Mouse (Mus musculus): ENCODE results near the gene Cd4. TPM values are rescaled to one million over a fixed set of nuclear protein-coding genes. Genes with fewer than 3 reads are reported as not detected.

The Cd4 gene
- total RNA-seq, 1 experiment from 2014 or later, result 6.8 TPM

DNA sequence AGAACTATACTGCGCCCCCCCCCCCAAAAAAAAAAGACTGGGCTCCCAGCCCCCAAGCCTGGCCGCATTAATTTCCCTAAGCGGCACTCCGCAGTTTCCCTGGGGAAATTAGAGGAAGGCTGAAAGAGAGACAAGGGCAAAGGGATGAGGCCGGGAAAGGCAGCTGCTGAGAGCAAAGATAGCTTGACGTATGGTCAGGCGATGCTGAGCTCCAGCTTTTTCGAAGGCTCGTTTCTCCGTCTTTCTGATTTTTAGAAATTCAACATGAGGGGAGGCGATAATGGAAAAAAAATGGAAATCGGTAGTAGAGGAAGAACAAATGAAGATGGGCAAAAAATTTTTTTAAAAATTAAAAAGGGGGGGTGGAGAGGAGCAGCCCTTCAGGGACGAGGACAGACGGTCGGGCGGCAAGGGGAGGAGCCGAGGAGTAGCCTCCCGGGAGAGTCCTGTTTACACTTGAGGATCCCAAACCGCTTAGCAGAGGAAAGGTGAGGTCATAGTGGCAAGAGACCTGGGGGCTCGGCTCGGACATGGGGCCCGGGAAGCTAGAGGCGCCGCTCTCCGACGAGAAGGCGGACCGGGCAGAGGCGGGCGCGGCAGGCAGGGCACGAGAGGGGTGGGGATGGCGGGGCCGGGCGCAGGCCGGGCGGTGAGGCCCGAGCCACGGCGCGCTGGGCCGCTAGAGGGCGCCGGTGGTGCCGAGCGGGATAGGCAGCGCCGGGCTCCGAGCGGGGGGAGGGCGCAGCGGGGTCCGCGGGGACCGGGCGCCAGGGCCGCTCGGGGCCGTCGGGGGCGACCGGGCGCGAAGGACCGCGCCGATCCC lies 28.9 kb upstream of the Cd4 start:
- ATAC-seq (ENCODE audit: extremely low read depth, insufficient number of reproducible peaks, low FRiP score, poor library complexity, severe bottlenecking), result peak; percentile 55

DNA sequence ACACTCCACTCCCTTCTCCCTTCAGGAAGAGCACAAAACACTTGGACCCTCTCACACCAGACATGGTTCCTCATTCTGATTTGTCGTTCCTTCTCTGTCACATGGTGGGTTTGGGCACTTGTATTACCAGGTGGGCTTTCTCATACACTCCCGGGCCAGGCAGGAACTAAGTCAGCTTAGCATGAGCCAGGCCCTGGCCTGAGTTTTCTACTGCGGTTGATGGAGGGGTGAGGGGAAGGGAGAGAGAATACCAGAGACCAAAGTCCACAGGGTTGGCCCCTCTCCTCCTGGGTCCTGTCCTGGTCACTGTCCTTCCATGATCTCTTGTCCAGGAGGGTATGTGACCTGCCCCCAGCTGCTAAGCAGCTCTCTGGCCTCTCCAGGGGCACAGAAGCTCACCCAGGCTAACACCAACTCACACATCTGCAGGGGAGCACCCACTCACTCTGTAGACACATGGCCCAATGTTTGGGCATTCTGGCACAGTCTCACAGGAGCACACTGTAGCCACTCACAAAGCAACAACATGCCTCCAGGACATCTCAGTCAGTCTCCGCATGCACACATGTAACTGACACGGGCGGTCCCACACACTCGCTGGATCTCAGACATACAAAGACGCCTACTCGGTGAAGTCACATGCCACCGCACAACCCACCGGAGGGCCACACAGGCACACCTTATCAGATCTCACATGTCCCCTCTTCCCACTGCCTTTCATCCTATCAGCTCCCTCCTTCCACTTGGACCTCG lies 28.1 kb upstream of the Cd4 start:
- no peak for ATAC-seq (ENCODE audit: extremely low read depth, insufficient number of reproducible peaks, low FRiP score, poor library complexity, severe bottlenecking)

DNA sequence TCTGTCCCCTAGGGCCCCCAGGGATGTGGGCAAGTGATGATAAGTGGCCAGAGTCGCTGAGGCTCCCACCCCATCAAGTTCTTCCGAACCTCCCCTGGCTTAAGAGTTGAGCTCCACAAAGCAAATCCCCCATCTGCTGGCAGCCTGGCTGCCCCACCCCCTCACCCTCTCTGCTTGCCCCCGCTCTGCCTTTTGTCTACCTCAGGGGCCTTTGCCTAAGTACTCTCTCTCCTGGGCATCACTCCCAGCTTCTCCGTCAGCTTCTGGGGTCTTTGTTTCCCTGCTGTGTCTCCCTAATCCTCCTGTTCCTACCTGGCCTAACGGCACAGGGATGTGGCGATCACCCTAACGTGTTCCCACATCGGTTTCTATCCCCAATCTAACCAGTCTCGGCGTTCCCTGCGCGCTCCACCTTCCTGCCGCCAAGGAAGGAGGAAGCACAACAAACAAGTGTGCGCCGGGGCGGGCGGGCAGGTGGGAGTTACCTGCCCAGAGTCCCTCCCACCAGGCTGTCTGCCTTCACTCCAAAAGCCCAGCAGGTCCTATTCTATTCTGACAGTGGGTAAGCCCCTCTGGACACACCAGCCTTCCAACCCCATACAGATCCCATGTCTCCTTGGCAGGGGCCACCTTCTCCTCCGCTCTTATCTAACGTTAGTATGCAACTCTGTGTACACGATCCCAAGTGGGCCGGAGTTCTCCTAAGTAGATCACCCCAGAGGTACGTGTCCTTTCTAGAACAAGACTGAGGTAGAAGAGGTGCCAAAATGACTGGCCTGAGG lies 27.3 kb upstream of the Cd4 start:
- no peak for ATAC-seq (ENCODE audit: extremely low read depth, insufficient number of reproducible peaks, low FRiP score, poor library complexity, severe bottlenecking)

DNA sequence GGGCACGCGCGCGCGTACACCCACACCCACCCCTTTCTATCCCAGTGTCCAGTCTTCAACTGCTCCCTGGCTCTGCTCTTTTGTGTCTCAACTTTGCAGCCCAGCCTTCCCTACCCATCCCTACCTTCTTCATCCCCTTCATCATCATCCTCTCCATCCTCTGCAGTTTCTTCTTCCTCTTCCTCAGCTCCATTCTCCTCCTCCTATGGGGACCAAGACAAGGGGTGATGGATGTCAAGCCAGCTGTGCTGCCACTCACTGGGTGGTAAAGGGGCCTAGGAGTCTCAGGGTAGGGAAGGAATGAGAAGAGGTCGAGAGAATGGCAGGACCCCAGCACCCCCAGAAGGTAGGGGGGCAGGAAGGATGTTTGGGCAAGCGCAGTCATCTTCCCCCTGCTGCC lies 26.5 kb upstream of the Cd4 start:
- no peak for ATAC-seq (ENCODE audit: extremely low read depth, insufficient number of reproducible peaks, low FRiP score, poor library complexity, severe bottlenecking)

DNA sequence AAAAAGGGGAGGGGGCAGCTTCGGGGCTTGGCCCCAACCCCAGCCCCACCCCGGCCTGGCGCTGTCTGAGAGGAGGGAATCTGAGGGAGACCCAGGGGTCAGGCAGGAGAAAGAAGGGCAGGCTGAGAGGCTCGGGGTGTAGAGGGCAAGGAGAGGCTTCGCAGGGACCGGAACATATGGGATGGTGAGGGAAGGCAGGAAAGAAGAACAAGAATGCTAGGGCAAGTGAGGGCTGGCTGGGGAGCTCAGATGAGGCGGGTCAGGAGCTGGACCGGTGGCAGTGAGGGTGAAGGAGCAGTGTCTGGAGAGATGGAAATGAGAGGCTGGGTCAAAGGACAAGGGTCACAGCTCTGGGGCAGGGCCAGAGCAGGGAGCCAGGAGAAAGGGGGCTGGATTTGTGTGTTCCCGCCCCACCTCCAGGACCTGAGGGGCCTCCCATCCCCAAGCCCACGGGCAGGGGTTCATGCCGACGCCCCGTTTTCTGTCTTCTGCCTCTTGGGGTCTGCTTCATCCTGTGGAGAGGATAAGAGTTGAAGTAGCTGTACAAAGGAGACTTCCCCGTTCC lies 25.8 kb upstream of the Cd4 start:
- no peak for ATAC-seq (ENCODE audit: extremely low read depth, insufficient number of reproducible peaks, low FRiP score, poor library complexity, severe bottlenecking)

DNA sequence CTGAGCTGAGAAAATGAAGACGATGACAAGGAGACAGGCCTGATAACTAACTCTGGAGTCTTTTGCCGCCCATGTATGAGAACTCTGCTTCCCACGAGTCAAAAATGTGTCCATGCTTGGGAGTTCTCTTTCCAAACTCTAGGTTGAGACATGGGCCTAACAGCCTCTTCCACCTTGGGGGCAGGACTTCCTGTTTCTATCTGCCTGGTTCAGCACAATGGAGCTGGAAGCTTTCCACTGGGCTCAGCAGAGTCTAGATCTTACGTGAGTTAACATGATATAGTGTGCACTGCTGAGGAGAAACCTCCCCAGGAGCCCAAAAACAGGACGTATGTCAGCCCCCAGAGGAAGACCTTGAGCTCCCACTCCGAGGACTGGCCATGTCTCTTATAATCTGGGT lies 25.2 kb upstream of the Cd4 start:
- ATAC-seq (ENCODE audit: extremely low read depth, insufficient number of reproducible peaks, low FRiP score, poor library complexity, severe bottlenecking), result no peak

DNA sequence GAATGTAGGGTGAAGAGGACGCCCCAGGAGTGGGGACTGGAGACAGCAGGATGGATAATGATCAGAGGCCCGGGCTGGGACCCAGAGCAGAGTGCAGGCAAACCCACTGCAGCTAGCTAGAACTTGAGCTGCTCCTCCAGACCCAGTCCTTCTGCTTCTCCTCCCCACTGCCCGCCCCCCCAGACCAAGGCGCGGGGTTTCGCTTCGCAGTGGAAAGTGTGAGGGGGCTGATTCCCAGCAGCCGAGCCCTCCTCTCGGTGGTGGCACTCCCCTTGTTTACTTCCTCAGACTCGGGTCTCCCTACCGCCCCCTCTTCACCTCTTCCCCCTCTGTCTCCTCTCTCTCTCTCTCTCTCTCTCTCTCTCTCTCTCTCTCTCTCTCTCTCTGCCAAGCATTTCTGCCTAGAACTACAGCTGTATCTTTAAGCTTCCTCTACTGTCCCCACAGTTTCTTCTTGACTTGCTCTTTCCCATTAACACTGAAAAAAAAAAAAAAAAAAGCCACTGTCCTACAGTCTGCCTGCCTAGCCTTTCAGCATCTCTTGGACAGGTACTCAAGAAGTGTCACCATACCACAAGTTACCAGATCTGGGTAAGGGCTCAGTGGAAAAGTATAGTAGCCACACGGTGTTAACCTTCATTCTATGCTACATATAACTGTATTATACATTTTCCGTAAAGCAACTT lies 23.7 kb upstream of the Cd4 start, which contains the start of gene Lag3:
Gene Lag3, minus strand, starts transcription at position 173 of the 686 bp plus-strand sequence.
- no peak for ATAC-seq (ENCODE audit: extremely low read depth, insufficient number of reproducible peaks, low FRiP score, poor library complexity, severe bottlenecking)

DNA sequence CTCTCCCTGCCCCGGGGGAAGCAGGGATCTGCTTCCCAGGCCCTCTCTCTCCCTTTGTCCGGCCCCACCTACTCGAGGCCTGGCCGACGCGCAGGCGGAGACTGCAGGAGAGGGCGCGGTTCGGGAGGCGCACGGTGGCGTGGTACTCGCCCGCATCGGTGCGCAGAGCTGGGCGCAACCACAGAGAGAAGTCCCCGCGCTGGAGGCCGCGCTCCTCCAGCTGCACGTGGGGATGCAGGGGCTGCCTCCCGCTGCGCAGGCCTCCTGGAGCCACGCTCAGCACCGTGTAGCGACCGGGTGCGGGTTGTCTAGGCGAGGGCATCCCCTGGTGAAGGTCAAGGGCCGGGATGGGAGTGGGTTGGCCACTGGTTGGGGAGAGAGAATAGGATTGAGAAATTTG lies 22.0 kb upstream of the Cd4 start:
- ATAC-seq (ENCODE audit: extremely low read depth, insufficient number of reproducible peaks, low FRiP score, poor library complexity, severe bottlenecking), result no peak

DNA sequence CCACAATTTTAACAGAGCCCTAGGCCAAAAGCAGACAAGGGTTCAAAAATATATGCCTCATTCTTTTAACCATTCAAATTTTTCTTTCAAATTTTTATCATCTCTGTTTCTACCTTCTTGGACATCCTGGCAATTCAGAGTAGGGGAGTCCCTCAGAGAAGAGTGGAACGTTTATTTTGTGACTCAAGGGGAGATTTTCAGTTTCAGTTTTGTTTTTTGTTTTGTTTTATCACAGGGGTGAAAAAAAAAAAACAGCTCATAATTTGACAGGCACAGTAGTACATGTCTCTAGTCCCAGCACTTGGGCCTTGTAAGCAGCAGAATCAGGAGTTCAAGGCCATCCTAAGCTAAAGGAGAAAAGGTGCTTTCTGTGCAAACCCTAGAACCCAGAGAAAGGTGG lies 19.7 kb upstream of the Cd4 start:
- ATAC-seq (ENCODE audit: extremely low read depth, insufficient number of reproducible peaks, low FRiP score, poor library complexity, severe bottlenecking), result no peak

DNA sequence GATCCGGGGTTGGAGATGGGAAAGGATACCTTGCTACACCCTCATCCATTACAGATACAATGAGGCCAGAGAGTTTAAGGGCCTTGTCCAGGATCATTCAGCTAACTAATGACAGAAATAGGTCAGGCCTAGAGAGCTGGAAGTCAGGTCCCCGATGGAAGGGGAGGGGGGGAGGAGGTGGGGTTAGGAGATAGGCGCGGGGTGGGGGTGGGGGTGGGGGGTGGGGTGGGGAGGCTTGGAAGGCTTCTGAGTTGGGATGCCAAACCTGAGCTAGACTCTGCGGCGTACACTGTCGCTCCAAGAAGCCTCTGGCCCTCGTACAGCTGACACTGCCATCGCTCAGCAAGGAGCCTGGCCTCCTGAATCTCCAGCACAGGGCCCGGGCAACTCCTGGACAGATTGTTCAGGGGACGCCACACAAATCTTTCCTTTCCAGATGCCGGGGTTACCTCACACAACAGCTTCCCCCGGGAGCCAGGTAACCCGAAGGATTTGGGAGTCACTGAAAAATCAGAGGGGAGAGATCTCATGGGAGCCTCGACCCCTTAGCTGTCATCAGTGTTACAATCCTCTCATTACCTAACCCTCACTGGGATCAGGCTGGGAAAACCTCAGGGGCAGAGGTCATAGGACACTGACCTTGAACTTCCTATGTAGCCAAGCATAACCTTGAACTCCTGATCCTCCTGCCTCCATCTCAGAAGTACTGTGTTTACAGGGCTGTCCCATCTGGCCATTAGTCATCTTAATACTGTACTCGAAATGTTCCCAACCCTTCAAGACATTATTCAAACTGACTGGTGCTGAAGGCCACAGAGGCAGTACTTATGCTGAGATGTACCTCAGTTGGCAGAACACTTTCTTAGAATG lies 17.2 kb upstream of the Cd4 start:
- no peak for ATAC-seq (ENCODE audit: extremely low read depth, insufficient number of reproducible peaks, low FRiP score, poor library complexity, severe bottlenecking)

DNA sequence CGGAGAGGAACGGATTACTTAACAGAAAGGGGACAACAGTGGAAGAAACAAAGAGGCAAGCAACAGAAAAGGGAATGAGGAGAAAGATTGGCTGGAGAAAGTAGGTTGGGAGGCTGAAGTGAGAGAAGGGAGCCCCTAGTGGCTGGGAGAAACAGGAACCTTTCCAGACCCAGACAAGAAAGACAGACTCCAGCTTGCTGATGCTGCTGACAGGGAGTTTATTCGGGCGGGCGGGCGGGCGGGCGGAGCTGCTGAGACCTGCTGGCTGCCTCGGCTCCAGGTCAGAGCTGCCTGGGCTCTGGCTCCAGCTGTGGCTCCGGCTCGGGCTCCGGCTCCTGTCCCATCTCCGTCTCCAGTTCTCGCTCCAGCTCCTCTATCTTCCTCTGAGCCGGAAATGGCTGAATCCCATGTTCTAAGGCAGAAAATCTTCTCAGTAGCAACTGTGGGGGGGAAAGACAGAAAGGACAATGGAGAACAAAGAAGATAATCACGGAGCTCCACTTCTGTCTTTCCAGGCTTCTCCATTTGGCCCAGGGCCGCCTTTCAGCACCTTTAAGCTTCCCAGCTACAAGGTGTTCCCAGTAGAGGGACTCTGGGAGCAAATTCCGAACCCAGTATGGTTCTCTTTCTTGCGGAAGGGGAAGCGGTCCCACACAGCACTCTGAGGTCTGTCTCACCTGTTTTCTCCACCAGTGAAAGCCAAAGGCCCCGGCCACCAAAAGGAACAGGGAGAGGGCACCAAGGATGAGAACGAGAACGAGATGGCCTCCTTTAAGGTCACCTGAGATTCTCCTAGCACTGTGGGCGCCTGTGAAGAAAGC lies 16.4 kb upstream of the Cd4 start:
- 0 out of 2 replicates have a peak, but pooled peaks have one; percentile 17 for ATAC-seq (ENCODE audit: extremely low read depth, insufficient number of reproducible peaks, low FRiP score, poor library complexity, severe bottlenecking)

DNA sequence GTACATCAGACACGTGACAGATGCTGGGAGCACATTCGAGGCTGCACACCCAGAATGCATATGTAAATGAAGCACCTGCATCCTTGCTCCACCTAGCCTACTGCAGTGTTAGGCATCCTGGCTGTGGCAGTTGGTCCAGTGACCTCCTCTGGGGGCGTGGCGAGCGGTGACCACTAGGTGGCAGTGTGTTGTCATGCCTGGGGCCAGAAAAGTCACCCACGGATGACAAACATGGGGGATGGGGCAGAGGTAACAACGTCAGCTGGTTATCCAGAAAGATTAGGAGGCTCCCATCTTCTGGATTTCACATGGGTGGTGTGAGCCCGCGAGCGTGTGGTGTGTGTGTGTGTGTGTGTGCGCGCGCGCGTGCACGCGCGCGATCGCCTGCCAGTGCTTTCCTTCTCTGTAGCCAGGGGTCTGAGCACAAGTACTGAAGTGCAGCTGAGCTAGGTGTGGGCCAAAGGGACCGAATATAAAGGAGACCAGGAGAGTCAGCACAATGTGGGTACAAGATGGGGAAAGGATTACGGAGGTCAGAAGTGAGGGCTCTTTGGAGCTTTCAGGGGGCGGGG lies 15.6 kb upstream of the Cd4 start:
- ATAC-seq (ENCODE audit: extremely low read depth, insufficient number of reproducible peaks, low FRiP score, poor library complexity, severe bottlenecking), result peak; percentile 96

DNA sequence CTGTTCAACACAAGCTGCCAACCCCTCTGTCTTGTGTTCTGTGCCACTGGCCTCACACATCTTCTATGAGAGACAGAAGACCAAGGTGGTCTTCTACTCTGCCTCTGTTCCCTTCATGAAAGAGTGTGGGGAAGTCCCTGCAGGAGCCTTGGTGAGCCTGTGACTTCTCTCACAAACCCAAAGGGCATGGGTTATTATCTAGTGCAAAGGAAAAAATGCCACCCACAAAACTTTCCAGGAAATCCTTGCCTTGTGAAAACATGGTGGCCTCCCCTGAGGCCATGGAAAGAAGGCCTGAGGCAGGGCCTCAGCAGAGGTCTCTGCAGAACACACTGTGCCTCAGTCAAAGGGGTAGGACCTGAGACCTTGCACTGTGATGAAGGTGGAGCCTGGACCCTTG lies 13.8 kb upstream of the Cd4 start:
- ATAC-seq (ENCODE audit: extremely low read depth, insufficient number of reproducible peaks, low FRiP score, poor library complexity, severe bottlenecking), result no peak

DNA sequence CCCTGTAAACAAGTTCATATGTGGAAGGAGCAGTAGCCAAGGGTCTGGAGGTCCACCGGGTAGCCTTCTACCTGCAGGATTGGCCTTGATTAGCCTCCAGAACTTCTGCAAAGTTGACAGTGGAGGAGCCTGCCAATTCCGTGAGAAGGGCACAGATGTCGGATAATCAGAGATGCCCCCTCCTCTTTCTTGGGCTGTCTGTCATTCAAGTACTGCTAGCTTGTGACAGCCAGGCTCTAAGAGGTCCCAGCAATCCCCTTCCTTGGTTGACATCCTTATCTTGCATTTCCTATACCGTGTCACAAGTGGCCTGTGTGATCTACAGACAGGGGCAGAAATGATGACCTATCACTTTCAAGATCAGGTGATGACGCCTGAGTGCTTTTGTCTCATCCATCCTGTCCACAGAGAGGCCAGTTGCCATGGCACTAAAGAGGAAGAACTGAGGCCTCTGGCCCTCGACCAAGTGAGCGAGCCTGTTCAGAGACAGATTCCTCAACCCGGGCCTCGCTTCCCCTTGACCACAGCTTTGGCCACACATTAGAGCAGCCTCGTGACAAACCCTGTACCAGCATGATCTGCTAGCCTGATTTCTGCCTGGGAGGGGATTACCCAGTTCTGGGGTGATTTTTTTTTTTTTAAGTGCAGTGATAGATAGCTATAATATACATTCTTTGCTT lies 12.9 kb upstream of the Cd4 start:
- ATAC-seq (ENCODE audit: extremely low read depth, insufficient number of reproducible peaks, low FRiP score, poor library complexity, severe bottlenecking), result no peak

DNA sequence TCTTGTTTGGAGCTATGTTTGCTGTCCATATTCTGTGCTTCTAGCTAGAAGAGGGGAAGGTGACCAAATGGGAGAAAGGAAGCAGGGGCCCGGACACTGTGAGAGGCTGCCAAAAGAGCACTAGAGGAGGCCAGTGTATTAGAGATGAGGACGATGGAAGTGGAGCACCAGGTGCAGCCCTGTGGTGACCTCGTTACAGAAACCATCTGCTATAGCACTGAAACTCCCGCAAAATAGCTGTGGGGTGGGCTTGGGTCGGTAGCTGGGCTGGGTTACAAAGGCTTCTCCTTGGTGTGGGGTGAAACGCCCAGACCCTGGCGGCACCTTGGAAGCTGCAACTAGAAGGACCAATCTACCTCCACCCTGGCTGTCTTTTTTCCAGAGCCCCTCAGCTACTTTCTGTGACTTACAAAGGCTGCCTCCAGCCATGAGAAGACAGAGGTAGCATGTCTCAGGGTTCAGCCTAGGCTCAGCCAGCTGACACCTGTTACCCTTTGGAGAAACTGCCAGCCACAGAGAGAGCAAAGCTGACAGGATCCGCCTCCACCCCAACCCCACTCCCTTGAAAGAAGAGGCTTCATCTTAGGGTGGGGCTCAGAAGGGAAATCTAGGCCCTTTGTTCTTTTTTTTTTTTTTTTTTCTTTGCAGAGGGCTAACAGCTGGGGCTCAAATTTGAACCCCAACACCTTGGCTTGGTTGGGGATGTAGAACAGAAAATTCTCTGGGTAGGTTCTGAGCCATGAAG lies 12.2 kb upstream of the Cd4 start:
- no peak for ATAC-seq (ENCODE audit: extremely low read depth, insufficient number of reproducible peaks, low FRiP score, poor library complexity, severe bottlenecking)

DNA sequence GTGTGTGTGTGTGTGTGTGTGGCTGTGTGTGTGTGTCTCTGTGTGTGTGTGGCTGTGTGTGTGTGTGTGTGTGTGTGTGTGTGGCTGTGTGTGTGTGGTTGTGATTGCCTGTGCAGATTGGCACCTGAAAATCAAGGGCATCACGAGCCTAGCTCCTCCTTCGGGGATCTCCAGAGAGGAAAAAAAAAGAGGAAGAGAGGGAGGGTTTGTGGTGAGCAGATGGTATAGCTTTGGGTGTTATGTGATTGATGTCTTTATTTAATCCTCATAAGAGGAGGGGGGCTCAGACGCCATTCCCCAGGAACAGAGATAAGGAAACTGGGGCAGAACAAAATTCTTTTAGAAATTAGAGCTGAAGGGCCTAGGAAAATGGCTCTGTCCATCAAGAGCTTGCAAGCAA lies 10.3 kb upstream of the Cd4 start:
- no peak for ATAC-seq (ENCODE audit: extremely low read depth, insufficient number of reproducible peaks, low FRiP score, poor library complexity, severe bottlenecking)
